Mouse (Mus musculus) liver, embryonic 11.5 days (tissue): ENCODE data around the gene Zg16. TPM values are rescaled to one million over a fixed set of nuclear protein-coding genes. Genes with fewer than 3 reads are reported as not detected.

Experiments used
- ATAC-seq: fragments of 200-750 bp; cut with Nextera tagmentation; replicated peaks from 2 replicates; pipeline ENCODE4 v1.8.0; 2017; ENCODE audit warnings: moderate number of reproducible peaks, mild to moderate bottlenecking, moderate TSS enrichment, moderate library complexity; ENCODE audit not compliant: low FRiP score
- DNase-seq: peaks from one replicate; pipeline ENCODE4 v3.0.0-alpha.2; 2017; ENCODE audit warnings: low spot score
- H3K27ac ChIP-seq: fragments of 300-500 bp; sonication (generic); 2 replicates; pipeline ENCODE4 v1.5.1; 2014; ENCODE audit warnings: mild to moderate bottlenecking, low read depth, low read length, control low read depth
- H3K27me3 ChIP-seq: fragments of 300-500 bp; sonication (generic); replicated peaks from 2 replicates; pipeline ENCODE4 v1.6.1; 2014; ENCODE audit warnings: low read length, mixed read lengths; ENCODE audit not compliant: control insufficient read depth, insufficient read depth
- H3K36me3 ChIP-seq: fragments of 300-500 bp; sonication (generic); 2 replicates; pipeline ENCODE4 v1.6.1; 2014; ENCODE audit warnings: mild to moderate bottlenecking, low read length, moderate library complexity, mixed read lengths; ENCODE audit not compliant: control insufficient read depth, insufficient read depth
- H3K4me1 ChIP-seq: fragments of 300-500 bp; sonication (generic); replicated peaks from 2 replicates; pipeline ENCODE4 v1.6.1; 2014; ENCODE audit warnings: low read length, mixed read lengths; ENCODE audit not compliant: control insufficient read depth, insufficient read depth
- H3K4me2 ChIP-seq: fragments of 300-500 bp; sonication (generic); 2 replicates; pipeline ENCODE4 v1.6.1; 2014; ENCODE audit warnings: mild to moderate bottlenecking, control low read depth, moderate library complexity
- H3K4me3 ChIP-seq: fragments of 300-500 bp; sonication (generic); 2 replicates; pipeline ENCODE4 v1.5.1; 2014; ENCODE audit warnings: low read depth, low read length, control low read depth
- H3K9ac ChIP-seq: fragments of 300-500 bp; sonication (generic); 2 replicates; pipeline ENCODE4 v1.6.1; 2014; ENCODE audit warnings: low read depth, low read length, control low read depth
- H3K9me3 ChIP-seq: fragments of 300-500 bp; sonication (generic); 2 replicates; pipeline ENCODE4 v1.6.1; 2016; ENCODE audit warnings: low read length, inconsistent platforms, mixed read lengths; ENCODE audit not compliant: control insufficient read depth
- WGBS: fragments of 180-500 bp; shearing (Covaris S2); extraction: QIAGEN DNeasy Blood & Tissue Kit; methylation state at CpG from one replicate; pipeline ENCODE4 v1.1.7; 2014; 5-methylcytosine and 5-hydroxymethylcytosine counted together
- polyA plus RNA-seq: library from polyadenylated mRNA; unstranded; fragments of >200 nt; fragmentation: Nextera tagmentation; extraction: Ambion mirVana; gene quantifications from 2 replicates; pipeline ENCODE4 v1.2.1, GENCODE M21; 2014

Zg16 gene
- polyA plus RNA-seq, 1 experiment from 2014 or later, result not detected

DNA sequence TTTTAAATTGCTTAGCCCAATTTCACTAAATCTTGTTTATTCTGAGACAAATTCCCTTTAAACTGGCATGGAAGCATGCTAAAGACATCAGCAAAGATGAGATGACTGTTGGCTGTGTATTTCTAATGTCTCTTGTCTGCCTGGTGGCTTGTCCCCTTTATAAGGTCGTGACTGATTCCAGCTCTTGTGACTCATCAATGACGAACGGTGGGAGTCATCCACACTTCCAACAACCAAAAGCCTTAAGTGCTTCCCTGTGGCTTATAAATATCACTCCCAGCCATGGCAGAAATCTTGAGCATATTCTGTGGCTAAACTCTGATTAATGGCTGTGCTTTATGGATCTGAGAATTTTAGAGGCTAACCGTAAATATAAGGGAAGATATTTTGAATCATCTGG lies 20.8 kb downstream of the Zg16 start:
- Histone ChIP-seq H3K4me1 (no peaks in the 10 kb centered on the region), H3K9ac (no peak overlapping the region), H3K9me3 (no peaks in the 10 kb centered on the region), H3K4me2 (no peak overlapping the region), H3K36me3 (no peaks in the 10 kb centered on the region), H3K27me3 (no peaks in the 10 kb centered on the region), H3K27ac (no peak overlapping the region), H3K4me3 (no peak overlapping the region)
- WGBS, result 78% methylated on average over 4 of the region's 4 CpGs
- DNase-seq, result no peak
- ATAC-seq, result no peak

DNA sequence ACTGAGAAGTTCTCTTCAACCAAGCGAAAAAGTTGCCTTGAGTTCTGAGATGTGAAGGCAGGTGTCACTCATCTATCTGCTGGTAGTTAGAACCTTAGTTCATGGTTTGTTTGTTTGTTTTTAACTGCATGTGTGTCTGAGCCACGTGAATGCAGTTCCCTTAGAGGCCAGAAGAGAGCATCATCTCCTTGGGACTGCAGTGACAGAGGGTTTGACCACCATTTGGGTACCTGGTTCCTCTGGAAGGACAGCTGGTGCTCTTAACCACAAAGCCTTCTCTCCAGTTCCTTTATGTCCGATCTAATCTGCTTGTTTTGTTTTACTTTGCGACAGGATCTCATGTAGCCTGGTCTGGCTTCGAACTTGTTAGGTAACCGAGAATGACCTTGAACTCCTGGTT lies 21.6 kb downstream of the Zg16 start:
- DNase-seq, result no peak
- no peak overlapping the region for H3K4me3 ChIP-seq
- no peak overlapping the region for H3K9ac ChIP-seq
- no peaks in the 10 kb centered on the region for H3K36me3 ChIP-seq
- no peak for ATAC-seq
- no peak overlapping the region for H3K27ac ChIP-seq
- 76% methylated on average over 6 of the region's 6 CpGs for WGBS
- H3K9me3 ChIP-seq, result no peaks in the 10 kb centered on the region
- H3K4me1 ChIP-seq, result no peaks in the 10 kb centered on the region
- H3K4me2 ChIP-seq, result no peak overlapping the region
- no peaks in the 10 kb centered on the region for H3K27me3 ChIP-seq

DNA sequence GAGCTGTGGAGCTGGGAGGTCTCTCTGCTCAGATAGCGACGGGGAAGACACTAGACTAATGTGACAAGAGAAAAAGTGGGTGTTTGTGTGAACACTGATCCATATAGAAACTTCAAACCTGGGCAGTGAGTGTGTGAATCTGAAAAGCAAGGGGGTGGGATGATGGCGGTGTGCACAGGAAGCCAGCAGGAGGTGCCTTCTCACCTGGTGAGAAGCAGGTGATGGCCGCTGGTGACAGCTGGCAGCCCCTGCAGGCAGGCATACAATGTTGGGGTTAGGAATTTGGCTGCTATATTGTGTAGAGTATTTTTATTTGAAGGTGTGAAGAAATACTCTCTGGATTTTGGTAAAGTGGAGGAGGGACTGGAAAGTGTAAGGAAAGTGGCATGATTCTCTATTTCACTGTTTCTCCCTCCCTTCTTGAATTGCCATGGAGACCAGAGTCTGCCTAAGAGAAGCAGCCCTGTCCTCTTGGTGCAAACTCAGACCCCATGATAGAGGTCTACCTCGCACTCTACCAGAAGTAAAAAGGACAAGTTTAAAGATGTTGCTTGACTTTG lies 32.0 kb downstream of the Zg16 start:
- no peak overlapping the region for H3K4me2 ChIP-seq
- no peaks in the 10 kb centered on the region for H3K4me1 ChIP-seq
- DNase-seq (no peak), ATAC-seq (no peak)
- 55% methylated on average over 5 of the region's 5 CpGs for WGBS
- H3K4me3 ChIP-seq, result no peak overlapping the region
- no peak overlapping the region for H3K27ac ChIP-seq
- no peak overlapping the region for H3K9ac ChIP-seq
- H3K9me3 ChIP-seq, result no peaks in the 10 kb centered on the region
- H3K36me3 ChIP-seq, result no peaks in the 10 kb centered on the region
- peaks cover 10% of the 10 kb centered on the region; the same call in 1 of the 2 replicates for H3K27me3 ChIP-seq

DNA sequence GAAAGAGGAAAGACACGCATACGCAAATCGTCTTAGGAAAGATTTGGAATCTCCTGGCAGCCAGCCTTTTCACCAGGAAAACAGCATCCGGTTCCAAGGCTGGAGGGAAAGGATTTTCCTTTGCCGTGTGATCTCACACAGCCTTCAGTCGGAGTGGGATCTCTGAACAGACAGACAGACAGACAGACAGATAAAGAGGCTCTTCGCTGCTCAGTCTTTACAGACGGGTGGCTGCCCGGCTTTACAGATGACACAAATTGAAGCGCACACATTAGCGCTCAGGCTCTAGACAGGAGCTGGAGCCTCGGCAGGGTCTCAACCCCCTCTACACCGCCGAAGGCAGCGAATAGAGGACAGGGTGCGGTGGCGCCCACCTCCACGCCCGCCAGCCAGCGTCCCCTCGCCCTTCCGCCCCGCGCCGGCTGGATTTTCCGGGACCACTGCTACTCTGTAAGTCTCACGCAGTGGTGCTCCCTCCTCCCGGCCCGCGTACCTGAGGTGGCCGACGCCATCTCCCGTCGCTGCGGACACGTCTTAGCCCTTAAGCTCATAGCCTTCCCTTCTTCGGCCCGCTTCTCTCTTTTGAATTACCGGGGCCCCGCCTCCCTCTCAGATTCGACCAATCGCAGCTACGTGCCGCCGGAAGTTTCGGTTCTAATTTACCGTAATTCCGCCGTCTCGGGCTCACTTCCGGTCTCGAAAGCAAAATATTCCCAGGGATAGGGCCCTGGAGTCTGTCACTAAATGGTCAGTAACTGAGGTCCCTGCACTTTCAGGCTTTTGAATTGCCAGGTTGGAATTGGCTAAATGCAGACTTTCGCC lies 45.1 kb downstream of the Zg16 start, which contains the start of gene Kif22:
Gene Kif22, minus strand, starts transcription at position 621 of the 822 bp plus-strand sequence.
- WGBS, result under 1% methylated on average over 53 of the region's 53 CpGs
- DNase-seq, result peak; percentile 85
- Histone ChIP-seq H3K4me3 (peak within 1 kb of the TSS; percentile 99), H3K36me3 (peaks cover 16% of the 10 kb centered on the region), H3K27me3 (no peaks in the 10 kb centered on the region), H3K4me2 (peak within 1 kb of the TSS; percentile 94), H3K9ac (peak within 1 kb of the TSS; percentile 94), H3K4me1 (peaks cover 15% of the 10 kb centered on the region), H3K27ac (peak within 1 kb of the TSS; percentile 83), H3K9me3 (no peaks in the 10 kb centered on the region)
- peak; percentile 87 for ATAC-seq

DNA sequence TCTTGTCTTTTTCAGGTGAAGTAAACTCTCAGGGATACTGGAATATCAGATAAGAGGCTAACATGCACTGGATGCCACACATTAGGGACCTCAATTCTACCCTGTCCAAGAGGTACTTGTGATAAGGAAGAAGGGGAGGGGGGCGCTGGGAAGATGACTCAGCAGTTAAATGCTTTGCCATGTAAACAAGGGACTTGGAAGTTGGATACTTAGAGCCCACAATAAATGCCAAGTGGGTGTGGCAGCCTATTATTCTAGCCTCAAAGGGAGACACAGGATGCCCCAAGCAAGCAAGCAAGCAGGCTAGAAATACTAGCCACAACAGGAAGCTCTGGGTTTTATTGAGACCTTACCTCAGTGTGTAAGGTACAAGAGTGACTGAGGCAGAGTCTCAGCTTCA lies 55.9 kb downstream of the Zg16 start:
- Histone ChIP-seq H3K4me2 (no peak overlapping the region), H3K36me3 (peaks cover 56% of the 10 kb centered on the region), H3K9ac (0 out of 2 replicates have a peak overlapping the region, but pooled peaks have one; percentile 15), H3K9me3 (no peaks in the 10 kb centered on the region), H3K27me3 (no peaks in the 10 kb centered on the region), H3K4me3 (no peak overlapping the region), H3K4me1 (peaks cover 19% of the 10 kb centered on the region), H3K27ac (0 out of 2 replicates have a peak overlapping the region, but pooled peaks have one; percentile 10)
- WGBS, result 62% methylated on average over 1 of the region's 1 CpGs
- ATAC-seq, result no peak
- no peak for DNase-seq

DNA sequence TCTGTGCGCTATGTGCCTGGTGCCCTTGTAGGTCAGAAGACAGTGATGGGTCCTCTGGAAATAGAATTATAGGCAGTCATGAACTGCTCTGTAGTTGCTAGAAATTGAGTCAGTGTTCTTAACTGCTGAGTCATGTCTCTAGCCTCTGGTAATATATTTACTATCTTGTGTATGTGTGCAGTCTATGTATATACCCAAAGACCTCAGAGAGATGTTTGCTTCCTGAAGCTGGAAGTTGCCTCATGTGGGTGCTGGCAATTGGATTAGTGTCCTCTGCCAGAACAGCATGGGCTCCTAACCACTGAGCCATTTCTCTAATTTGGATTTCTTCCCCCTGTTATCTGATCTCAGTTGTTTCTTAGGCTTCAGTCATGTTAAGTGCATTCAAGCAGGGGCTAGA lies 57.0 kb downstream of the Zg16 start:
- no peak overlapping the region for H3K9ac ChIP-seq
- no peak overlapping the region for H3K4me3 ChIP-seq
- peaks cover 19% of the 10 kb centered on the region for H3K4me1 ChIP-seq
- ATAC-seq (no peak), DNase-seq (no peak)
- H3K36me3 ChIP-seq, result peaks cover 55% of the 10 kb centered on the region
- WGBS, result 93% methylated on average over 1 of the region's 1 CpGs
- no peak overlapping the region for H3K27ac ChIP-seq
- no peaks in the 10 kb centered on the region for H3K9me3 ChIP-seq
- H3K4me2 ChIP-seq, result no peak overlapping the region
- no peaks in the 10 kb centered on the region for H3K27me3 ChIP-seq

DNA sequence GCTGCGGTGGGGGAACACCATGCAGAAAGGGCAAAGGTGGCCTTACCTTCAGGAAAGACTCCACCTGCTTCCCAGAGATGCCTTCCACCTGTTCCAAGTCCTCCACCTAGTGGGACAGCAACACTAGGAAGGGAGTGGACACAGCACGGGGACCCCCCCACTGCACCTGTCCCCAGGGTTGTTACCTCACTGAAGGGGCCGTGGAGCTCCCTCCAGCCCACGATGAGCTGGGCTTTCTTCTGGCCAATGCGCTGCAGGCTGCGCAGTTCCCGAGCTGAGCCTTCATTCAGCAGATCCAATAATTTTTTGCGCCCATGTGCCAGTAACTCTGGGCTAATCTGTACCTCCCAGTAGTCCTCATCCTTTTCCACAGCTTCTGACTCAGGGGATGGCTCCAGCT lies 59.2 kb downstream of the Zg16 start:
- H3K4me2 ChIP-seq, result peak overlapping the region; percentile 99
- DNase-seq, result no peak
- H3K9me3 ChIP-seq, result no peaks in the 10 kb centered on the region
- peak overlapping the region; percentile 100 for H3K27ac ChIP-seq
- ATAC-seq, result no peak
- 64% methylated on average over 8 of the region's 8 CpGs for WGBS
- H3K4me3 ChIP-seq, result peak overlapping the region; percentile 99
- H3K36me3 ChIP-seq, result peaks cover 55% of the 10 kb centered on the region
- H3K4me1 ChIP-seq, result peaks cover 36% of the 10 kb centered on the region
- H3K27me3 ChIP-seq, result no peaks in the 10 kb centered on the region
- peak overlapping the region; percentile 100 for H3K9ac ChIP-seq

DNA sequence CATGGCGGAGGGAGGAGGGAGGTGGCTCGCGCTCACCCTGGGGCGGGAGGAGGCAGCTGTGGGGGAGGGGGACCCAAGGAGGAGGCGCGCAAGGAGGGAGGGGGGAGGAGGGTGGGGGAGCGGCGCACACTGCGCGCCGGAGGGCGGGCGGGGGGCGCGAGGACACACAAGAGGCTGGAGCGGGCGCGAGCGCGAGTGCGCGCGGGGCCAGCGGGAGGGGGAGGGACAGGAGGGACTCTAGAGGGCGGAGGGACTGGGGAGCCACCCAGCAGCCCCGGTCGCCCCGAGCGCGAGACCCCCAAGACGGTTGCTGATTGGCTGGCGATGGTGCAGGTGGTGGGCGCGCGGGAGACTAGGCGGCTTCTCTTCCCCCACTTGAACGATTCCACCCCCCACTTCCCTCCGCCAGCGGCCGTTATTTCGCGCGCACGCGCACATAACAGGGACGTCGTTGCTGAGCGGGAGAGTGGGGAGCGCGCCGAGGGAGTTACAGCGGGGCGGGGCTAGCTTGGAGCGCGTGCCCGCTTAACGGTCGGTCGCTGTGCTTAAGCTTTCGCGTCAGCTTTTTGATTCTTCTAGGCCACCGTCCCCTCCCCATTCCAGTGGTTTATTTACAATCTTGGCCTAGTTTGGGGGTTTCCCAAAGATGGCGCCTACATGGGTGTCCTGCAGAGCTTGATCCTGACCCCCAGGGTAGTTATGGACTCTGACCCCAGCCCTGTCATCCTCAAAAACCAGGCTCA lies 60.0 kb downstream of the Zg16 start, which contains the start of gene Maz:
Gene Maz, minus strand, starts transcription at position 54 of the 743 bp plus-strand sequence.
- no peaks in the 10 kb centered on the region for H3K9me3 ChIP-seq
- whole genome bisulfite sequencing, result under 1% methylated on average over 39 of the region's 63 CpGs
- H3K4me2 ChIP-seq, result peak within 1 kb of the TSS; percentile 99
- peak within 1 kb of the TSS; percentile 100 for H3K27ac ChIP-seq
- H3K36me3 ChIP-seq, result peaks cover 56% of the 10 kb centered on the region
- DNase-seq, result peak; percentile 99
- H3K4me3 ChIP-seq, result peak within 1 kb of the TSS; percentile 99
- H3K4me1 ChIP-seq, result peaks cover 43% of the 10 kb centered on the region
- H3K9ac ChIP-seq, result peak within 1 kb of the TSS; percentile 100
- H3K27me3 ChIP-seq, result no peaks in the 10 kb centered on the region
- ATAC-seq, result peak; percentile 83
